Mouse (Mus musculus) limb, embryonic 14.5 days (tissue): ENCODE results near the gene Atf3. TPM values are rescaled to one million over a fixed set of nuclear protein-coding genes. Genes with fewer than 3 reads are reported as not detected.
A peak's percentile ranks its signal among the peaks of the same experiment; 100 is the strongest.

Experiments used
- ATAC-seq: fragments of 200-750 bp; cut with Nextera tagmentation; 2 replicates; pipeline ENCODE4 v1.8.0; 2017; ENCODE audit warnings: low read depth, moderate number of reproducible peaks, moderate TSS enrichment; ENCODE audit not compliant: low FRiP score
- DNase-seq: peaks from one replicate; pipeline ENCODE4 v3.0.0-alpha.2; 2015; ENCODE audit warnings: low spot score
- H3K27ac ChIP-seq: fragments of 300-500 bp; sonication (generic); replicated peaks from 2 replicates; pipeline ENCODE4 v1.5.1; 2014; ENCODE audit warnings: low read depth, mild to moderate bottlenecking, low read length, moderate library complexity, mixed read lengths
- H3K27me3 ChIP-seq: fragments of 300-500 bp; sonication (generic); 2 replicates; pipeline ENCODE4 v1.6.1; 2014; ENCODE audit warnings: low read length, mixed read lengths; ENCODE audit not compliant: control insufficient read depth, insufficient read depth
- H3K36me3 ChIP-seq: fragments of 300-500 bp; sonication (generic); 2 replicates; pipeline ENCODE4 v1.6.1; 2014; ENCODE audit warnings: mild to moderate bottlenecking, low read length, moderate library complexity, mixed read lengths; ENCODE audit not compliant: control insufficient read depth, insufficient read depth
- H3K4me1 ChIP-seq: fragments of 300-500 bp; sonication (generic); 2 replicates; pipeline ENCODE4 v1.6.1; 2014; ENCODE audit warnings: antibody characterized with exemption, low read length, mixed read lengths; ENCODE audit not compliant: control insufficient read depth, insufficient read depth
- H3K4me2 ChIP-seq: fragments of 300-500 bp; sonication (generic); replicated peaks from 2 replicates; pipeline ENCODE4 v1.6.1; 2014; ENCODE audit warnings: low read depth, mild to moderate bottlenecking, low read length, moderate library complexity; ENCODE audit not compliant: severe bottlenecking
- H3K4me3 ChIP-seq: fragments of 300-500 bp; sonication (generic); replicated peaks from 2 replicates; pipeline ENCODE4 v1.5.1; 2014; ENCODE audit warnings: low read length
- H3K9ac ChIP-seq: fragments of 300-500 bp; sonication (generic); 2 replicates; pipeline ENCODE4 v1.6.1; 2014; ENCODE audit warnings: mild to moderate bottlenecking, low read depth, low read length, moderate library complexity; ENCODE audit not compliant: severe bottlenecking
- H3K9me3 ChIP-seq: fragments of 300-500 bp; sonication (generic); 2 replicates; pipeline ENCODE4 v1.6.1; 2016; ENCODE audit warnings: low read length; ENCODE audit not compliant: control insufficient read depth
- POLR2A ChIP-seq: fragments of 200-500 bp; IDR thresholded peaks from 2 replicates; pipeline ENCODE4 v1.8.0; 2012; ENCODE audit warnings: inconsistent platforms, mild to moderate bottlenecking, moderate library complexity, borderline replicate concordance; ENCODE audit not compliant: insufficient read depth, insufficient read length; ENCODE audit errors: extremely low read depth
- WGBS: fragments of 180-500 bp; shearing (Covaris S2); extraction: QIAGEN DNeasy Blood & Tissue Kit; methylation state at CpG from one replicate; pipeline ENCODE4 v1.1.7; 2014; 5-methylcytosine and 5-hydroxymethylcytosine counted together
- polyA plus RNA-seq, 2 experiments: library from polyadenylated mRNA; depleted of rRNA in 1 of 2; stranded (reverse) in 1 of 2; unstranded in 1 of 2; fragments of >200 nt; fragmentation: Nextera tagmentation in 1 of 2; extraction: Ambion mirVana in 1 of 2; gene quantifications; 2 replicates each; pipeline versions ENCODE4 v1.2.1 to v1.2.3; 2012 to 2014

Atf3 gene
- polyA plus RNA-seq, 2 experiments, result 5.0 to 5.9 TPM

DNA sequence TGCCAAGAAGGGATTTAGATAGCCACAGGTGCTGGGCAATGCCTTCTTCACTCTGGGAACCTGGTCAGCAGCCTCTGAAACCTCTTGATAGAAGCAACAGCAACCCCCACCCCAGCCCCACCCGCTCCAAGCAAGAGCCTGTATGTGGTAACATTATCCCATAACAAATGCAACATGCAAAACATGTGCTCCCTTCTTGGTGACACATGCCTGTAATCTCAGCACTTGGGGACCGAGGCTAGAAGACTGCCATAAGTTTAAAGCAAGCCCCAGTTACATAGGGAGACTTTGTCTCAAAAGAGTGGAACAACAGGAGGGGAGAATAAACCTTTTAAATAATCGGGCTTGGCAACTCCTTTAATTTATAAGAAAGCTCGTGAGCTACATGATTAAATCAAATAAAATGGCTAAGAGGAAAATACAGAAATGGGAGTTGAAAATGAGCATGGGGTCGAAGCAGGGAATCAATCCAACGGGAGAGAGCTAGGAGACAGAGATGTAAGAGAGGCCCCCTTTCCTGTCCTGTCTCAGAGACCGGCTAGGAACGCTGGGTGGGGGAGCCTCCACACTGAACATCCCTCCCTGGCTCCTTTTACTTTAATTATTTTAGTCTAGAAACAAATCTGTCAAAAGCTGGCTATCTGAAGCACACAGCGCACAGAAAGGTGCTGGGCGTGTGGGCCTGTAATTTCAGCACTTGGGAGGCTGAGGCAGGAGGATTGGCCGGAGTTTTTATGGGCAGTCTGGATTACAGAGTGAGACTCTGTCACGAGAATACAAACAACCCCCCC is 36.2 kb downstream of the Atf3 start:
- H3K27ac ChIP-seq, result no peak overlapping the region
- DNase-seq (no peak), ATAC-seq (no peak)
- no peak overlapping the region for H3K9ac ChIP-seq
- 48% methylated on average over 11 of the region's 12 CpGs for WGBS
- peaks cover 44% of the 10 kb centered on the region for H3K4me1 ChIP-seq
- TF ChIP-seq POLR2A, result no peak
- peak overlapping the region; percentile 59 for H3K4me3 ChIP-seq
- no peaks in the 10 kb centered on the region for H3K9me3 ChIP-seq
- H3K27me3 ChIP-seq, result peaks cover 32% of the 10 kb centered on the region
- H3K36me3 ChIP-seq, result no peaks in the 10 kb centered on the region
- peak overlapping the region; percentile 100 for H3K4me2 ChIP-seq

DNA sequence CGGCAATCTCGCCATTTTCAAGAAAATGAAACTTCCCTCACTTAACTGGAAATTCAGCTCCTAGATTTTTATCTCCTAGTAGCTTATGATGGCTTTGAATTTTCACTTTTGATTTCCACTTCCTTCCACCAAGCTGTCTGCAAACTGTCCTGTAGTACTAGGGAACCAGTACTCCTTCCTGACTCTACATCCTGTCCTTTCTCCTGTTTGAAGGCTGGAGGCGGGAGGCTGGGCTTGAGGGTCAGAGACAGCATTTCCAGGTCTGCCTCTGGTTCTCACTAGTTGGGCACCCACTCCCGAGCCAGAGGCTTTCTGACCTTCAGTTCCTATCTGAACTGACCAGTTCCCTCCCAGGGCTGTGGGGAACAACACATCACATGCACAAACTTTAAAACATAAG is 37.4 kb downstream of the Atf3 start:
- H3K4me2 ChIP-seq, result no peak overlapping the region
- ATAC-seq, result no peak
- no peaks in the 10 kb centered on the region for H3K9me3 ChIP-seq
- TF ChIP-seq POLR2A, result no peak
- 69% methylated on average over 4 of the region's 4 CpGs for WGBS
- H3K27me3 ChIP-seq, result peaks cover 20% of the 10 kb centered on the region
- H3K4me1 ChIP-seq, result peaks cover 37% of the 10 kb centered on the region
- H3K36me3 ChIP-seq, result no peaks in the 10 kb centered on the region
- H3K4me3 ChIP-seq, result no peak overlapping the region
- no peak overlapping the region for H3K27ac ChIP-seq
- no peak overlapping the region for H3K9ac ChIP-seq
- no peak for DNase-seq

- Histone ChIP-seq H3K4me2 (no peak overlapping the region), H3K9ac (no peak overlapping the region), H3K4me1 (peaks cover 32% of the 10 kb centered on the region), H3K27me3 (peaks cover 15% of the 10 kb centered on the region), H3K36me3 (no peaks in the 10 kb centered on the region), H3K27ac (no peak overlapping the region), H3K4me3 (no peak overlapping the region), H3K9me3 (no peaks in the 10 kb centered on the region)
- DNase-seq (peak; percentile 27), ATAC-seq (no peak)
- 7% methylated on average over 2 of the region's 2 CpGs for WGBS
- no peak for TF ChIP-seq POLR2A
Measured at GRCm38 (mm10) chr1:191179846-191180245, 38.0 kb downstream of the Atf3 start.

- Histone ChIP-seq H3K4me1 (peaks cover 25% of the 10 kb centered on the region), H3K36me3 (no peaks in the 10 kb centered on the region), H3K27me3 (peaks cover 3% of the 10 kb centered on the region; the same call in 1 of the 2 replicates), H3K9me3 (no peaks in the 10 kb centered on the region), H3K4me2 (no peak overlapping the region; the same call in 1 of the 2 replicates), H3K4me3 (no peak overlapping the region), H3K9ac (0 out of 2 replicates have a peak overlapping the region, but pooled peaks have one; percentile 0), H3K27ac (no peak overlapping the region)
- TF ChIP-seq POLR2A, result no peak
- ATAC-seq, result no peak
- peak; percentile 42 for DNase-seq
- WGBS, result 27% methylated on average over 15 of the region's 15 CpGs
Measured at GRCm38 (mm10) chr1:191178511-191179188, 39.2 kb downstream of the Atf3 start.

GRCm38 (mm10) chr1:191176887-191177286 is 41.0 kb downstream of the Atf3 start:
- WGBS, result 74% methylated on average over 7 of the region's 7 CpGs
- no peak for DNase-seq
- H3K4me1 ChIP-seq, result peaks cover 25% of the 10 kb centered on the region
- no peak overlapping the region for H3K27ac ChIP-seq
- no peak overlapping the region for H3K4me3 ChIP-seq
- H3K9ac ChIP-seq, result no peak overlapping the region
- no peaks in the 10 kb centered on the region for H3K27me3 ChIP-seq
- no peak for ATAC-seq
- no peak overlapping the region for H3K4me2 ChIP-seq
- H3K9me3 ChIP-seq, result no peaks in the 10 kb centered on the region
- no peak for TF ChIP-seq POLR2A
- no peaks in the 10 kb centered on the region for H3K36me3 ChIP-seq
